Mouse (Mus musculus) CD8-positive naive resting alpha-beta T cell, adult 2 months (primary cell): Measurements from ENCODE around the gene Gm17428.
"Not testable (repeated sequence)": the region's sequence is repeated elsewhere in the genome, so short reads cannot be mapped to it uniquely, and the experiment has no call there.

Experiments used
- DNase-seq, 2 experiments: peaks; one replicate each; pipeline ENCODE4 v3.0.0; 2022; ENCODE audit warnings: low read depth in 2 of 2, low spot score in 2 of 2

The Gm17428 gene

GRCm38 (mm10) chr14:54988882-54989281 lies 12.1 kb downstream of the Gm17428 start:
- no peak for DNase-seq

- DNase-seq, result no peak
Measured at GRCm38 (mm10) chr14:54989886-54990441, 13.2 kb downstream of the Gm17428 start.

DNA sequence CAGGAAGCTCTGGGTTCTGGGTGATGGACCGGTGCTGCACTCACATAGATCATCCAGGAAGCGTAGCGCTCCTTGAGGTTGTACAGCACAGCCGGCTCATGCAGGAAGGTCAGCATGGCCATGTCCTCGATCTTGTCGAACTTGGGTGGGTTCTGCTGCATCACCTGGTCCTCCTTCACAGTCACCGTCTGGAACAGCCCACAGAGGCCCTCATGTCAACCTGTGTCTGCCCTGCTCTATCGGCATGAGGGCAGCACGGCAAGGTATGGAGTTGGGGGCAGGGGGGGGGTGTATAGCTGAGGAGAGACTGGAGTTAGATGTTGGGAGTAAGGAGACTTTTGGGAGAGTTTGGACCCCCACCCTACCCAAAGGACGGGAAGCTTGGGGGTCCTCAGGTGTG lies 15.5 kb downstream of the Gm17428 start:
- no peak for DNase-seq

GRCm38 (mm10) chr14:54993636-54994035 lies 16.9 kb downstream of the Gm17428 start:
- no peak for DNase-seq

- no peak for DNase-seq
Measured at GRCm38 (mm10) chr14:54994136-54994868, 17.6 kb downstream of the Gm17428 start, which contains the start of gene Myh7. Myh7 (minus strand) TSS chr14:54994626.

DNA sequence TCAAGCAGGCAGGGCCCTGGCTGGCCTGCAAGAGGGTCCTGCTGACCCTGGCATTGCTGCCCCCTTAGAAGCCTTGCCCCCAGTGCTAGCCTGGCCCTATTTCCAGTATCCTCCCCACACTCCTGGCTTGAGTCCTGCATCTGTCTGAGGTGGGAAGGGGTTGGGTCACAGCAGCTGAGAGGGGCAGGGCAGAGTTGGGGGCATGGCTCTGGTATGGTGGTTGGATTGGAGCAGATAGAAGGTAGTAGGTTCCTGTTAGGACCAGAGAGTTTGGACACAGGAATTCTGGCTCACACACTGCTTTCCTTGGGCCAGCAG lies 18.1 kb downstream of the Gm17428 start:
- DNase-seq, result no peak

DNA sequence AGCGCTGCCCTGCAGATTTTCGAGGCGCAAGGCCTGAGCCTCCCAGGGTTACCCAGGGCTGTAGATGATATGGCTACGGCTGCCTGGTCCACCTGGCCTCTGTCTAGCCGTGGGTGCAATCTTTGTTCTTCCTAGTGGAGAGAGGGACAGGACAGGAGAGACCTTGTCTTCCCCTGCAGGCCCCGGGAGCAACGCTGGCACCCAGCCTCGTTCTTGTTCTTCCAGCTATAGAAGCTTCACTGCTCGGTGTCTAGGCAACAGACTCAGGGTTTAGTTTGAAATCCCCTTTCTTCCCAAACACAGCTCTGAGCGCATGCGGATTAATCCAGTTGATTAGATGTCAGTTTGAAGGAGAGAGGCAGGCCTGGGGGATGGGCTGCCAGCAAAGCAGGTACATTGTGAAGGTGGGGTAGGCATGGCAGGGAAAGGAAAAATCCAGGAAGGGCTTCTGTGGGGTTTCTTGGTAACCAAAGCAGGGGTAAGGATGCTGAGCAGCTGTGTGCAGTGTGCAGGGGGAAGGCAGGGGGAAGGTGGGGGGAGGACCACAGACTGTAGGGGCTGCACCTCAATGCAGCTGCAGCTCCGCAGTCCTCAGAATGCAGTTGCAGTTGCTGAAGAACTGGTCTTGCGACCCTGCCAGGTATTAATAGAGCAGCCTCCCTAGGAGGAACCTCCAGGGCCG lies 18.9 kb downstream of the Gm17428 start:
- no peak for DNase-seq

- DNase-seq, result no peak
Measured at GRCm38 (mm10) chr14:54996793-54997192, 20.1 kb downstream of the Gm17428 start.

DNA sequence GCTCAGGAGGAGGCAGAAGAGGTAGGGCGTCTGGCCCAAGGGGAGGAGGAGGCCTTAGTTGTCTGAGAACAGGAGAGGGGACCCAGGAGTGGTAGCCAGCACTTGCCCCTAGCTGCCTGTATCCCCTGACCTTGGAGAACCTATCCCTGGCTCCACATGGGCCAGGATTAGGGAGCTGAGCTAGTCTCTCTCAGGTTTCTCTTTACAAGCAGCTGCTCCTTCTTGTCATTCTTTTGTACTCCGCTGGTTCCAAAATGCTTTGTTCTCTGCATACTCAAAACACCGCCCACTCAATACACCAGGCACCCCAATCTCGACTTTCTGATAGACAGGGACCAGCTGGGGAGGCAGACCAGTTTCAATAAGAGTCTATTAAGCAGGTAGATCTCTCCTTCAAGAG lies 20.6 kb downstream of the Gm17428 start:
- DNase-seq, result no peak

DNA sequence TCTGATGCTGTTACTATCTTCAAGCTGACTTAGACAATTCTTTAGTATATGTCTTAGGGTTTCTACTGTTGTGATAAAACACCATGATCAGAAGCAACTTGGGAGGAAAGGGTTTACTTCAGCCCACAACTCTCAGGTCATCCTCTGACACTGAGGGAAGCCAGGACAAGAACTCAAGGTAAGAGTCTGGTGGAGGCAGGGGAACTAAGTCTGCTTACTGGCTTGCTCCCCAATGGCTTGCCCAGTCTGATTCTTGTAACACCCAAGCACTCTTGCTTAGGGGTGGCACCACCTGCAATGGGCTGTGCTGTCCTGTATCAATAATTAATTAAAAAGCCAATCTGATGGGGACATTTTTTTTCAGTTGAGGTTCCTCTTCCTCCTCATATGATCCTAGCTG lies 21.9 kb downstream of the Gm17428 start:
- no peak for DNase-seq

- not testable (repeated sequence) for DNase-seq
Measured at GRCm38 (mm10) chr14:54999868-55000267, 23.1 kb downstream of the Gm17428 start.

DNA sequence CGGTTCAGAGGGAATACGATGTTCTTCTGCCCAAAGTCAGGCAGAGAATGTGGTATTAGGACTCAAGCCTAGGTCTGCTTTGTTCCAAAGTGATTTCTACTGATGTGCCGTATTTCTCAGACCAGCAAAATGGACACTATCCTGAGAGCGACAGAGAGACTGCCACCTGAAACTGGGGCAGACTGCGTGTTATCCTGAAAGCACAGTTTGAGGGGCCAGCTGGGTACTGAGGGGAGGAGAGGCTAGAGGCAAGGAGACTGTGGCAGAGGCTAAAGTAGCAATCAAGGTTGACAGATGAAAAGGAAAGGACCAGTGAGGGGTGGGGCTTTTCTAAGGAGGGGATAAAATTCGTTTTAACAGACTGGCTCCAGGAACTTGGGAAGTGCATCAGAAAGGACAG lies 24.1 kb downstream of the Gm17428 start:
- DNase-seq, result no peak

DNA sequence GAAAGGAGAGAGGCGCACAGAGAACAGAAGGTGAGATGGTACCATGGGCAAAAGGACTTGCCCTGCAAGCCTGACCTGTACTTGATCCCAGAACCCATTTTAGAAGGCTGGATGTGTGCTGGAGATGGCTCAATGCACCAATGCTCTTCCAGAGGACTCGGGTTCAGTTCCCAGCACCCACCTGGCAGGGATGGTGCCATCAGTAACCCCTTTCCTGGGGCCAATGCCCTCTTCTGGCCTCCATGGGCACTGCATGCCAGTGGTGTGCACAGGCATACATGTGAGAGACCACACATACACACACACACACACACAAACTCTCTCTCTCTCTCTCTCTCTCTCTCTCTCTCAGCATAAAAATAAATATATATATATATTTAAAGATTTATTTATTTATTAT lies 24.7 kb downstream of the Gm17428 start:
- DNase-seq, result no peak

DNA sequence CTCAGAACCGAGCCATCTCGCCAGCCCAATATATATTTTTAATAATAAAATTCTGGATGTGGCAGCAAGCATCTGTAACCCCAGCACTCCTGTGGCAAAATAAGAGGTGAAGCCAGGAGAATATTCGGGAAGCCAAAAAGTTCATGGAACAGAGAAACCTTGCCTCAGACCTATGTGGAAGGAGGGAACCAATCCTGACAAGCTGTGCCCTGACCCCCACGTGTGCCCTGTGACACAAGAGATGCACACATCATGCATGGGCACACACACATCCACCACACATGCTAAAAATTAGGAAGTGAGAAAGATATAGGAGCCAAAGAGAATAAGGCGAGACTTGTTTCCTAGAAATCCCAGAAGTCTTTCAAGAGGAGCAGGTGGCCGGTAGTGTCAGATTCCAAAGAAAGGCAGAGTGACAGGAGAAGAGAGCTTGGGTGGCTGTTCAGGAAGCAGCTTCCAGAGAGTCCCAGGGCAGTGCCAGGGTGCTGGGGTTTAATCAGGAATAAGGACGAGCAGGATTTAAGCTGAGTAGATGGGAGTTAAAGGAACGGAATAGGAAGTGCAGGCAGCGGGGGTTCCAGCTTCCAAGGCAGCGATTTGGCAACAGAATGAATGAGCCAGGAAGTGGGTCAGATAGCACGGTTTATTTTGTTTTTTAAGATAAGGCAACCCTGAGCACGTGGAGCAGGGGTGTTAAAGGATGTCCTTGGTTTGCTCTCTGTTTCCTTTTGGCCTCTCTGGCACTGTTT lies 25.4 kb downstream of the Gm17428 start:
- DNase-seq, result no peak

DNA sequence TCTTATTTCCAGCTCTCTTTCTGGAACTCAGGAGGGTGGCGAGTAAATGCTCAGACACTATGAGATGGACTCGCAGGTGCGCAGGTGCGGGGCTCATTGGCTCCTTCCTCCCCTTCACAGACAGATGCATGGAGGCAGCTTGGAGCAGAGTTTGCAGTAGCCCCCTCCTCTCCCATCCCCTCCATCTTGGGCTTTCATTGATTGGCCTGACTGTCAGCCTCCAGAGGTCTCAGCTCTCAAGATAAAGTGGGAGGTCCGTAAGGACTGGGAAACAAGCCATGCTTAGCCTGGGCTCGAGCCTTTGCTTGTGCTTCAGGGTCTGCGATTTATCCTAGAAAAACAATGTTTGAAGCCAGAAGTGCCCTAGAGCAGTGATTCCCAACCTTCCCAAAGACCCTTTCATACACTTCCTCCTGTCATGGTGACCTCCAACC lies 26.0 kb downstream of the Gm17428 start:
- no peak for DNase-seq

DNA sequence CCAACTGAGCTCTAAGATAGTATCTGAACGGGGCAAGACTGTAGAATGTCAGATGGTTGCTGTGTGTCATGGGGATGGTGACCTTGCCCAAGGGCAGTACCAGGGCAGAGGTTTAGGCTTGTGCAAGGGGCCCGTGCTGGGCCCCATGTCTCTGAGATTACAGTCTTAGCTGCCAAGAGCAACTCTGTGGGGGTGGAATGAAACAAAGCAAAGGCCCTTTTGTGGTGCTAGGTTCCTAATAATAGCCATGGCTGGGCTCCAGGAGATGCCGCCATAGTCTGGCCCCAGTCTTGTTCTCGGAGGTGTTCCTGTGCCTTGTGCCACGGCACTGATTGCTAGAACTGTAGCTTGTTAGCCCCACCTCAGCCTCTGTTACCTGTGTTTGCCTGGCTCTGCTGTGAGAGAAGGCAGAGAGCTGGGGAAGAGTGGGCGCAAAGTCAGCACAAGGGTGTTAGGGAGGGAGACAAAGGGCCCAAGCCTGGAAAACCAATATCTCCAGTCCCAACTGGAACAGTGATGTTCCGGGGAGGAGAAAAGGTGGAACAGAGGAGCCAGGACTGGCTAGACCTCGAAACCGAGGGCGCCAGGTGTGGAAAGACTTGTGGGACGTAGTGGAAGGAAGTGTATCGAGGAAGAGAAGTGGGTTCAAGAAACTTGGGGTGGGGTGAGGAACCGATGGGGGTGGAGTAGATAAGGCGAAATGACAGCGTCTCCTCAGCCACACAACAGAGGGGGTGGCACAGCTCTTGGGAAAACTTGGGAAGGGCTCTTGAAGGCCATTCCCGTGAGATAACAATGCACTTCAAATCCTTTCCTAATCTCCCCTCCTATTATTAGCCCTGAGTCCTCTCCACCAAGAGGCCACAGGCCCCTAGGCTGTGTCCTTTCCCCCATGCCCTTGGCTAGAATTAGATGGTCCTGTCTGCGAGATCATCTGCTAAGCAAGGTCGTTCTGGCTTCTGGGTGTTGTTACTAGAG lies 27.4 kb downstream of the Gm17428 start:
- no peak for DNase-seq

DNA sequence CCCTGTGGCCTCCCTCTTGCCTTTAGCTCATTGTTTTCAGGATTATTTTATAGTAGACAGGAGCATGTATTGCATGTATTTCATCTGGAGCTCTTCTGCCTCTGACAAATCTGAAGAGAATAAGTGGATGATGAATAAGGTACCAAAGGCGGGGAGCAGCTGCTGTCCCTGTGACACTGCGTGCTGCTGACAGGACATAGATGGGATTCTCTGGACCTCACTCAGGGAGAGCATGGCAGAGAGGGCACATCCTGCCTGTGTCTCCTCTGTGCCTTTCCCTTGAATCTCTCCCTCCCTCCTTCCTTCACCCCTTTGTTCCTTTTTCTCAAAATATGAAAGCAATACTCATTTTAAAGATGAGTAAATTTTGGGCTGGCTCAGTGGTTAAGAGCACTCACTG lies 28.8 kb downstream of the Gm17428 start:
- no peak for DNase-seq

- DNase-seq, result no peak
Measured at GRCm38 (mm10) chr14:55005967-55006366, 29.2 kb downstream of the Gm17428 start.

DNA sequence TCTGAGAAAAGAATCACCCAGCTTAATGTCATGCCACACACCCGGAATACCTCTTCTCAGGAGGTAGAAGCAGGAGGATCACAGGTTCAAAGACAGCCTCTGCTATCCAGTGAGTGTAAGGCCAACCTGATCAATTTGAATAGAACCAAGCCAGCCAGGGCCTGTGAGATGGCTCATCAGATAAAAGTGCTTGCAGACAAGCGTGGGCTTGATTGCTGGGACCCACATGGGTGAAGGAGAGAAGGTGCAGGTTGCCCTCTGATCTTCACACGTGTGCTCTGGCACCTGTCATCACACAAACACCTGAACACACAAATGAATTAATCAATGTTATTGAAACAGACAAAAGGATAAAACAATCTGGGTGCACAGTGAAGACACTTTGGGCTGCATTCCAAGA lies 29.8 kb downstream of the Gm17428 start:
- no peak for DNase-seq

DNA sequence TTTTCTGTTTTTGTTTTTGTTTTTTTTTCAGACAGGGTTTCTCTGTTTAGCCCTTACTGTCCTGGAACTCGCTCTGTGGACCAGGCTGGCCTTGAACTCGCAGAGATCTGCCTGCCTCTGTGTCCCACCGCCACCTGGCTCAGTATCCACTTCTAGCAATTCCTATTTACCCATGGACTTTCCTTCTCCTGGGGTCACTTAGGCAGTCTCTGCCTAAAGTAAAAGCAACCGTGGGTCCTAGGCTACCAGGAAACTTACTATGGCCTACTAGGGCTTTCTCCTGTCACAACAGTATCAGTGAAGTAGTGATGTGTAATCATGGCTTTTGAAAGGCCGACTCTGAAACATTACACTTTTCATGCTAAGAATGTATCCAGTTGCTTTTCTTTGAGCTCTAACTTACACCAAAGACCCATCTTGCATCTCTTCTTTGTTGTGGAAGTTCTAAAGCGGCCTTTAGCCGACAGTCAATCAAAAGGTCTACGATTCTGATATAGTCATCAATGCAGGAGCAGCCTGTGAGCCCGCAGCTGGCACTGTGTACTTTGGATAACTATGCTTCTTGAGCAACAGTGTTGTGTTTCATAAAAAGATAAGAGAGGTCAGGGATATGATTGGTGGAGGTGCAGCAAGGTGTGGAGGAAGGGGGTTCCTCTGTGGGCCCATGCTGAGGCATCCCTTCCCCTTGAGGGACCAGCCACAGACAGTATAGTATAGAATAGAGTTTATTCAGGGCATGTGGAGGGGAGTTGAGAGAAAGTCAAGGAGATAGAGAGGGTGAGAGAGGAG lies 30.6 kb downstream of the Gm17428 start:
- no peak for DNase-seq
